Mouse (Mus musculus): ENCODE results near the gene Hdac1.

DNA sequence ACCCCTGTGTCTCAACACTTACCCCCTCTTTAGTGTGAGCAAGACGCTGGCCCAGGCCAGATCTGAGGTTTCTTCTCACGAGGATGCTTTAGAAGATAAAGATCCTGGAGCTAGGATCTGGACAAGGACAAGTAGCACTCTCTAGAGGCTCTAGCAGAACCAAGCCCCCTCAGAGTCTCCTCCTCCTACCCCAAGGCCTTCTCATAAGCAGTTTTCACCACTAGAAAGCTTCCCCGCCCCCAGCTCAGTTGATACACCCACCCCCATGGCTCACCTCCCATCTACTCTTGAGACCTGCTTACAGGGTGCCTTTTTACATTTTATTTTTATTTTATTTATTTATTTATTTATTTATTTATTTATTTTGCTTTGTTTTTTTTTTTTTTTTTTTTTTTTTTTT, 32.9 kb downstream of the Hdac1 start:
- TF ChIP-seq POLR2A (IDR thresholded peaks at IDR 0.05; ENCODE audit: extremely low read depth, insufficient read depth, low read length) (no peak), CTCF (IDR thresholded peaks at IDR 0.05; ENCODE audit: extremely low read depth, insufficient read depth, low read length) (no peak)
